ENCODE assay signal across 8 mouse cellular contexts in genomic region chr17:13552840-13553239, GRCm38 (mm10).
DNase-seq lines count a peak whose midpoint lies in the region; ATAC-seq and TF ChIP-seq lines count a peak whose summit lies in the region.
"Not testable (repeated sequence)": the region's sequence is repeated elsewhere in the genome, so short reads cannot be mapped to it uniquely, and the experiment has no call there.

No protein-coding gene starts in this region.

- not testable (repeated sequence) for H3K4me3 ChIP-seq in MEL (ENCODE audit: control insufficient read depth in 1 of 2, insufficient read depth in 1 of 2, low read depth in 2 of 2, low read length in 2 of 2); heart, embryonic 10.5 days; hindbrain, embryonic 15.5 days; limb, embryonic 14.5 days (replicated peaks; ENCODE audit: low read length); lung, embryonic 16.5 days (ENCODE audit: low read length); stomach, embryonic 16.5 days (replicated peaks; ENCODE audit: low read length)

- H3K9ac ChIP-seq in MEL (ENCODE audit: control insufficient read depth, low read depth, low read length, poor library complexity, severe bottlenecking); hindbrain, embryonic 15.5 days; limb, embryonic 14.5 days (ENCODE audit: low read depth, low read length, severe bottlenecking); lung, embryonic 16.5 days (ENCODE audit: low read length); stomach, embryonic 16.5 days (ENCODE audit: low read length): not testable (repeated sequence)

- TF ChIP-seq POLR2A in MEL (IDR thresholded peaks at IDR 0.05; ENCODE audit: control insufficient read depth in 1 of 2, insufficient read depth in 1 of 2, low read depth in 1 of 2, low read length in 2 of 2, poor library complexity in 1 of 2); limb, embryonic 14.5 days (IDR thresholded peaks at IDR 0.05; ENCODE audit: borderline replicate concordance, extremely low read depth, insufficient read depth, insufficient read length): not testable (repeated sequence)

- not testable (repeated sequence) for TF ChIP-seq RAD21 in MEL (IDR thresholded peaks at IDR 0.05; ENCODE audit: low read depth, low read length)

- not testable (repeated sequence) for H3K4me2 ChIP-seq in hindbrain, embryonic 15.5 days; limb, embryonic 14.5 days (replicated peaks; ENCODE audit: low read depth, low read length, severe bottlenecking); lung, embryonic 16.5 days (ENCODE audit: low read depth, low read length); stomach, embryonic 16.5 days (ENCODE audit: low read depth, low read length)

- H3K79me2 ChIP-seq in MEL (ENCODE audit: control insufficient read depth, insufficient read depth, low read length, poor library complexity), result not testable (repeated sequence)

- not testable (repeated sequence) for H3K27me3 ChIP-seq in MEL (ENCODE audit: control insufficient read depth in 1 of 2, insufficient read depth in 2 of 2, low read length in 2 of 2); heart, embryonic 10.5 days (ENCODE audit: insufficient read depth, poor library complexity, severe bottlenecking); hindbrain, embryonic 15.5 days; limb, embryonic 14.5 days (ENCODE audit: control insufficient read depth, insufficient read depth, low read length); lung, embryonic 16.5 days (ENCODE audit: control insufficient read depth, insufficient read depth, low read depth, low read length); stomach, embryonic 16.5 days (ENCODE audit: control insufficient read depth, insufficient read depth, low read length)

- not testable (repeated sequence) for H3K4me1 ChIP-seq in MEL (ENCODE audit: control insufficient read depth in 1 of 2, insufficient read depth in 2 of 2, low read length in 2 of 2); heart, embryonic 10.5 days; hindbrain, embryonic 15.5 days (replicated peaks); limb, embryonic 14.5 days (ENCODE audit: control insufficient read depth, insufficient read depth, low read length); lung, embryonic 16.5 days (replicated peaks; ENCODE audit: control insufficient read depth, insufficient read depth, low read length); stomach, embryonic 16.5 days (ENCODE audit: control insufficient read depth, insufficient read depth, low read length)

- peak; percentile 14 for DNase-seq in MEL (ENCODE audit: low read depth, low spot score)
- DNase-seq in heart, embryonic 10.5 days (ENCODE audit: low spot score), result peak; percentile 92
- not testable (repeated sequence) for DNase-seq in limb, embryonic 14.5 days (ENCODE audit: low spot score)

- TF ChIP-seq EP300 in MEL (IDR thresholded peaks at IDR 0.05; ENCODE audit: low read depth in 1 of 2, low read length in 2 of 2), result not testable (repeated sequence)

- H3K27ac ChIP-seq in MEL (ENCODE audit: control insufficient read depth, low read depth, low read length); heart, embryonic 10.5 days; hindbrain, embryonic 15.5 days (replicated peaks); limb, embryonic 14.5 days (replicated peaks; ENCODE audit: low read depth, low read length); lung, embryonic 16.5 days (ENCODE audit: low read length); stomach, embryonic 16.5 days (ENCODE audit: low read length): not testable (repeated sequence)

- not testable (repeated sequence) for H3K9me3 ChIP-seq in MEL (replicated peaks; ENCODE audit: insufficient read depth, low read length)
- H3K9me3 ChIP-seq in heart, embryonic 10.5 days, result peaks cover 40% of the 10 kb centered on the region
- peaks cover 33% of the 10 kb centered on the region for H3K9me3 ChIP-seq in hindbrain, embryonic 15.5 days
- H3K9me3 ChIP-seq in limb, embryonic 14.5 days (ENCODE audit: control insufficient read depth, low read length), result peaks cover 27% of the 10 kb centered on the region
- H3K9me3 ChIP-seq in lung, embryonic 16.5 days (ENCODE audit: control insufficient read depth, low read length), result peaks cover 13% of the 10 kb centered on the region
- H3K9me3 ChIP-seq in stomach, embryonic 16.5 days (replicated peaks; ENCODE audit: control insufficient read depth, low read length), result peaks cover 22% of the 10 kb centered on the region

- not testable (repeated sequence) for H3K36me3 ChIP-seq in MEL (ENCODE audit: control insufficient read depth in 1 of 2, insufficient read depth in 2 of 2, low read length in 2 of 2); heart, embryonic 10.5 days; hindbrain, embryonic 15.5 days; limb, embryonic 14.5 days (ENCODE audit: control insufficient read depth, insufficient read depth, low read length); lung, embryonic 16.5 days (ENCODE audit: control insufficient read depth, insufficient read depth, low read length); stomach, embryonic 16.5 days (ENCODE audit: control insufficient read depth, insufficient read depth, low read length)

- not testable (repeated sequence) for TF ChIP-seq CTCF in MEL (IDR thresholded peaks at IDR 0.05 in 2 of 3, conservative IDR thresholded peaks at IDR 0.05 in 1 of 3; ENCODE audit: control insufficient read depth in 1 of 3, insufficient read depth in 1 of 3, low read depth in 2 of 3, low read length in 3 of 3, poor library complexity in 1 of 3, severe bottlenecking in 1 of 3)

- ATAC-seq in erythroblast, adult 5-6 weeks (replicated peaks; ENCODE audit: low FRiP score, poor library complexity, severe bottlenecking), result peak; percentile 47; the same call in 1 of the 2 replicates
- peak; percentile 78 for ATAC-seq in hindbrain, embryonic 15.5 days (ENCODE audit: low FRiP score, low read depth)
- peak; percentile 32 for ATAC-seq in limb, embryonic 14.5 days (ENCODE audit: low FRiP score, low read depth)
- ATAC-seq in lung, embryonic 16.5 days (ENCODE audit: low read depth), result peak; percentile 29
- ATAC-seq in monocyte, adult 5-6 weeks (replicated peaks; ENCODE audit: insufficient number of reproducible peaks, low FRiP score, low TSS enrichment, poor library complexity, severe bottlenecking), result peak; percentile 37
- ATAC-seq in stomach, embryonic 16.5 days (ENCODE audit: insufficient read depth, low FRiP score), result peak; percentile 48
